Mouse (Mus musculus) spleen, adult 2 months (tissue): ENCODE data around the gene Cacna1g. TPM values are rescaled to one million over a fixed set of nuclear protein-coding genes. Genes with fewer than 3 reads are reported as not detected.

Experiments used
- DNase-seq, 2 experiments: peaks; one replicate each; pipeline versions ENCODE4 v3.0.0 to v3.0.0-alpha.2; 2012 to 2021; ENCODE audit warnings: low spot score in 2 of 2, low read depth in 1 of 2
- H3K27ac ChIP-seq: fragments of 200-500 bp; 2 replicates; pipeline ENCODE4 v1.5.1; 2012; ENCODE audit warnings: low read length, inconsistent platforms; ENCODE audit not compliant: insufficient read depth
- H3K27me3 ChIP-seq: fragments of 200-500 bp; 2 replicates; pipeline ENCODE4 v1.6.1; 2012; ENCODE audit warnings: mild to moderate bottlenecking, moderate library complexity, low read length, inconsistent platforms; ENCODE audit not compliant: control insufficient read depth, insufficient read depth
- H3K36me3 ChIP-seq: fragments of 200-500 bp; 2 replicates; pipeline ENCODE4 v1.6.1; 2012; ENCODE audit warnings: mild to moderate bottlenecking, low read length, inconsistent platforms; ENCODE audit not compliant: control insufficient read depth, insufficient read depth
- H3K4me1 ChIP-seq: fragments of 200-500 bp; 2 replicates; pipeline ENCODE4 v1.6.1; 2011; ENCODE audit warnings: inconsistent platforms; ENCODE audit not compliant: control insufficient read depth, insufficient read depth, insufficient read length
- H3K4me3 ChIP-seq: fragments of 200-500 bp; 2 replicates; pipeline ENCODE4 v1.5.1; 2011; ENCODE audit warnings: mild to moderate bottlenecking, inconsistent platforms; ENCODE audit not compliant: insufficient read depth, insufficient read length; ENCODE audit errors: extremely low read depth
- CTCF ChIP-seq: fragments of 200-500 bp; IDR thresholded peaks from 2 replicates; pipeline ENCODE4 v1.5.1; 2011; ENCODE audit warnings: mild to moderate bottlenecking, inconsistent platforms; ENCODE audit not compliant: insufficient read depth, insufficient read length, insufficient replicate concordance; ENCODE audit errors: extremely low read depth
- POLR2A ChIP-seq: fragments of 200-500 bp; IDR thresholded peaks from 2 replicates; pipeline ENCODE4 v1.6.1; 2011; ENCODE audit warnings: low read depth, low read length, inconsistent platforms
- WGBS: fragments of 180-500 bp; shearing (Covaris S2); methylation state at CpG from one replicate; pipeline ENCODE4 v1.1.7; 2018; 5-methylcytosine and 5-hydroxymethylcytosine counted together
- polyA plus RNA-seq: library from polyadenylated mRNA; depleted of rRNA; stranded (reverse); fragments of >200 nt; gene quantifications from 2 replicates; pipeline ENCODE4 v1.2.3, GENCODE M21; 2012

Cacna1g gene
- polyA plus RNA-seq, 1 experiment, result 12.0 TPM

- TF ChIP-seq CTCF (no peak), POLR2A (no peak)
- WGBS, result 85% methylated on average over 11 of the region's 11 CpGs
- H3K4me3 ChIP-seq, result no peak overlapping the region
- H3K36me3 ChIP-seq, result no peaks in the 10 kb centered on the region
- DNase-seq, result no peak
- H3K27ac ChIP-seq, result no peak overlapping the region
- no peaks in the 10 kb centered on the region for H3K27me3 ChIP-seq
- H3K4me1 ChIP-seq, result no peaks in the 10 kb centered on the region
Measured at GRCm38 (mm10) chr11:94482738-94483137, 8.7 kb upstream of the Cacna1g start.

- Histone ChIP-seq H3K4me1 (no peaks in the 10 kb centered on the region), H3K4me3 (no peak overlapping the region), H3K27me3 (no peaks in the 10 kb centered on the region), H3K36me3 (no peaks in the 10 kb centered on the region), H3K27ac (no peak overlapping the region)
- TF ChIP-seq POLR2A, result no peak
- TF ChIP-seq CTCF, result no peak
- DNase-seq, result no peak
- 94% methylated on average over 7 of the region's 7 CpGs for WGBS
Measured at GRCm38 (mm10) chr11:94481963-94482362, 8.0 kb upstream of the Cacna1g start.

GRCm38 (mm10) chr11:94480382-94480781, 6.4 kb upstream of the Cacna1g start:
- no peak for DNase-seq
- H3K4me3 ChIP-seq, result no peak overlapping the region
- no peaks in the 10 kb centered on the region for H3K4me1 ChIP-seq
- 90% methylated on average over 9 of the region's 9 CpGs for WGBS
- TF ChIP-seq POLR2A, result no peak
- TF ChIP-seq CTCF, result no peak
- H3K27me3 ChIP-seq, result 0 out of 2 replicates have a peak, but pooled peaks cover 2% of the 10 kb centered on the region
- H3K36me3 ChIP-seq, result no peaks in the 10 kb centered on the region
- no peak overlapping the region for H3K27ac ChIP-seq

- WGBS, result 78% methylated on average over 6 of the region's 6 CpGs
- Histone ChIP-seq H3K27ac (no peak overlapping the region), H3K4me3 (no peak overlapping the region), H3K36me3 (no peaks in the 10 kb centered on the region), H3K4me1 (peaks cover 10% of the 10 kb centered on the region), H3K27me3 (peaks cover 22% of the 10 kb centered on the region)
- TF ChIP-seq CTCF (no peak), POLR2A (no peak)
- DNase-seq, result no peak
Measured at GRCm38 (mm10) chr11:94477651-94478050, 3.7 kb upstream of the Cacna1g start.

GRCm38 (mm10) chr11:94475722-94476121, 1.7 kb upstream of the Cacna1g start:
- H3K36me3 ChIP-seq, result no peaks in the 10 kb centered on the region
- H3K27me3 ChIP-seq, result peaks cover 30% of the 10 kb centered on the region
- peaks cover 14% of the 10 kb centered on the region for H3K4me1 ChIP-seq
- no peak overlapping the region for H3K4me3 ChIP-seq
- no peak for TF ChIP-seq POLR2A
- TF ChIP-seq CTCF, result no peak
- 19% methylated on average over 11 of the region's 11 CpGs for WGBS
- DNase-seq, result no peak
- no peak overlapping the region for H3K27ac ChIP-seq

- no peak for DNase-seq
- no peak overlapping the region for H3K27ac ChIP-seq
- no peak for TF ChIP-seq CTCF
- TF ChIP-seq POLR2A, result no peak
- H3K27me3 ChIP-seq, result peaks cover 30% of the 10 kb centered on the region
- no peaks in the 10 kb centered on the region for H3K36me3 ChIP-seq
- 3% methylated on average over 11 of the region's 11 CpGs for WGBS
- H3K4me1 ChIP-seq, result peaks cover 14% of the 10 kb centered on the region
- H3K4me3 ChIP-seq, result peak overlapping the region; percentile 54; the same call in 1 of the 2 replicates
Measured at GRCm38 (mm10) chr11:94474544-94474910, 529 bp upstream of the Cacna1g start.

- Histone ChIP-seq H3K4me3 (peak overlapping the region; percentile 47; the same call in 1 of the 2 replicates), H3K27ac (no peak overlapping the region), H3K27me3 (peaks cover 30% of the 10 kb centered on the region), H3K4me1 (peaks cover 14% of the 10 kb centered on the region), H3K36me3 (no peaks in the 10 kb centered on the region)
- 1% methylated on average over 47 of the region's 52 CpGs for WGBS
- TF ChIP-seq CTCF, result no peak
- no peak for TF ChIP-seq POLR2A
- DNase-seq, result no peak
Measured at GRCm38 (mm10) chr11:94472916-94473706, 887 bp downstream of the Cacna1g start.
